Mouse (Mus musculus) liver, embryonic 11.5 days (tissue): ENCODE data around the gene Smyd1. TPM values are rescaled to one million over a fixed set of nuclear protein-coding genes. Genes with fewer than 3 reads are reported as not detected.

Source experiments
- ATAC-seq: fragments of 200-750 bp; cut with Nextera tagmentation; replicated peaks from 2 replicates; pipeline ENCODE4 v1.8.0; 2017; ENCODE audit warnings: moderate number of reproducible peaks, mild to moderate bottlenecking, moderate TSS enrichment, moderate library complexity; ENCODE audit not compliant: low FRiP score
- DNase-seq: peaks from one replicate; pipeline ENCODE4 v3.0.0-alpha.2; 2017; ENCODE audit warnings: low spot score
- H3K27ac ChIP-seq: fragments of 300-500 bp; sonication (generic); 2 replicates; pipeline ENCODE4 v1.5.1; 2014; ENCODE audit warnings: mild to moderate bottlenecking, low read depth, low read length, control low read depth
- H3K27me3 ChIP-seq: fragments of 300-500 bp; sonication (generic); replicated peaks from 2 replicates; pipeline ENCODE4 v1.6.1; 2014; ENCODE audit warnings: low read length, mixed read lengths; ENCODE audit not compliant: control insufficient read depth, insufficient read depth
- H3K36me3 ChIP-seq: fragments of 300-500 bp; sonication (generic); 2 replicates; pipeline ENCODE4 v1.6.1; 2014; ENCODE audit warnings: mild to moderate bottlenecking, low read length, moderate library complexity, mixed read lengths; ENCODE audit not compliant: control insufficient read depth, insufficient read depth
- H3K4me1 ChIP-seq: fragments of 300-500 bp; sonication (generic); replicated peaks from 2 replicates; pipeline ENCODE4 v1.6.1; 2014; ENCODE audit warnings: low read length, mixed read lengths; ENCODE audit not compliant: control insufficient read depth, insufficient read depth
- H3K4me2 ChIP-seq: fragments of 300-500 bp; sonication (generic); 2 replicates; pipeline ENCODE4 v1.6.1; 2014; ENCODE audit warnings: mild to moderate bottlenecking, control low read depth, moderate library complexity
- H3K4me3 ChIP-seq: fragments of 300-500 bp; sonication (generic); 2 replicates; pipeline ENCODE4 v1.5.1; 2014; ENCODE audit warnings: low read depth, low read length, control low read depth
- H3K9ac ChIP-seq: fragments of 300-500 bp; sonication (generic); 2 replicates; pipeline ENCODE4 v1.6.1; 2014; ENCODE audit warnings: low read depth, low read length, control low read depth
- H3K9me3 ChIP-seq: fragments of 300-500 bp; sonication (generic); 2 replicates; pipeline ENCODE4 v1.6.1; 2016; ENCODE audit warnings: low read length, inconsistent platforms, mixed read lengths; ENCODE audit not compliant: control insufficient read depth
- WGBS: fragments of 180-500 bp; shearing (Covaris S2); extraction: QIAGEN DNeasy Blood & Tissue Kit; methylation state at CpG from one replicate; pipeline ENCODE4 v1.1.7; 2014; 5-methylcytosine and 5-hydroxymethylcytosine counted together
- polyA plus RNA-seq: library from polyadenylated mRNA; unstranded; fragments of >200 nt; fragmentation: Nextera tagmentation; extraction: Ambion mirVana; gene quantifications from 2 replicates; pipeline ENCODE4 v1.2.1, GENCODE M21; 2014

The Smyd1 gene
- polyA plus RNA-seq, 1 experiment from 2014 or later, result 1.6 TPM

DNA sequence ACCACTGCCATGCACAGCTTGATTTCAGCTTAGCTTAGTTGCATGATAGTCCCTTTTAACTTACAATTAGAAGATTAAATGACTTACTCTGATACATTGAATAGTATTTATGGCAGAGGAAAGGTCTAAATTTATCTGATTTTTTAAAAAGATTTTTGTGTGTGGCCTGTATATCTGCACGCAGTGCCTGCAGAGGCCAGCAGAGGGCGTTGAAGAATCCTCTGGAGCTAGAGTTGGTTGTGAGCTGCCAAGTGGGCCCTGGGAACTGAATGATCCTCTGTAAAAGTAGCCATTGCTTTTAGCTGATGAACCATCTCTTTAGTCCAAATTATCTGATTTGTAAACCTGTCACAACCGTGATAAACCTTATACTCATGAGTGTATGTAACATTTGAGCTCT lies 23.3 kb downstream of the Smyd1 start:
- WGBS, result 42% methylated on average over 3 of the region's 3 CpGs
- no peak overlapping the region for H3K27ac ChIP-seq
- H3K4me2 ChIP-seq, result no peak overlapping the region
- DNase-seq, result no peak
- H3K36me3 ChIP-seq, result no peaks in the 10 kb centered on the region
- no peaks in the 10 kb centered on the region for H3K27me3 ChIP-seq
- no peaks in the 10 kb centered on the region for H3K9me3 ChIP-seq
- ATAC-seq, result no peak
- H3K4me3 ChIP-seq, result no peak overlapping the region
- H3K9ac ChIP-seq, result no peak overlapping the region
- no peaks in the 10 kb centered on the region for H3K4me1 ChIP-seq

DNA sequence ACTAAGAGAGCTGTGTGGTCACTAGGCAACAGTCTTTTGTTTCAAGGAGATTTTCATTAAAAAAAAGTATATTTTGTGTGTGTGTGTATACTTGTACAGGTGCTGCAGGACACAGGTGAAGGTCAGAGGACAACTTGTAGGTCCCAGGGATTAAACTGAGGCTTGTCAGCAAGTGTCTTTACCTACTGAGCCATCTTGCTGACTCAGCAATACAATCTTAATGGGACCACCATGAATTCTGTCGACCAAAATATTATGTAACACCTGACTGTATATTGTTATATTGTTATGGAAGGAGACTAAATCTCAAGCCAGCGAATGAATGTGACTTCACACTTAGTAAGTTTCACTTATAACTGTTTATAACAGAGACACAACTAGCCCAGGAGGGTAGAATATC lies 24.0 kb downstream of the Smyd1 start:
- no peak for DNase-seq
- no peak overlapping the region for H3K27ac ChIP-seq
- no peak for ATAC-seq
- no peaks in the 10 kb centered on the region for H3K27me3 ChIP-seq
- no peak overlapping the region for H3K9ac ChIP-seq
- H3K9me3 ChIP-seq, result no peaks in the 10 kb centered on the region
- no peaks in the 10 kb centered on the region for H3K36me3 ChIP-seq
- H3K4me1 ChIP-seq, result no peaks in the 10 kb centered on the region
- no peak overlapping the region for H3K4me3 ChIP-seq
- WGBS, result 53% methylated on average over 2 of the region's 2 CpGs
- no peak overlapping the region for H3K4me2 ChIP-seq

DNA sequence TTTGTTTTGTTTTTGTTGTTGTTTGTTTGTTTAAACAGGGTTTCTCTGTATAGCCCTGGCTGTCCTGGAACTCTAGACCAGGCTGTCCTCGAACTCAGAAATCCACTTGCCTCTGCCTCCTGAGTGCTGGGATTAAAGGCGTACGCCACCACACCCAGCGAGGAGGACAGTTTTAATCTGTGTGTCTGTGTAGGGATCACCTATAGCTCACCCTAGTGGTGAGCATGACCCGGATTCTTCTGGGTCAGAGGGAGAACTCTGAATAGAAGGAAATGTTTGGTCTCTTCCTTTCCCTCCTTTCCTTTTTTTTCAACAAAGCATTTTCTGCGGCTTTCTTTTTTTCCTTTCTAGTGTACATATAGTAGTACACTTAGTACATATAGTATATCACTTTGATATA lies 26.7 kb downstream of the Smyd1 start:
- ATAC-seq, result no peak
- no peaks in the 10 kb centered on the region for H3K4me1 ChIP-seq

DNA sequence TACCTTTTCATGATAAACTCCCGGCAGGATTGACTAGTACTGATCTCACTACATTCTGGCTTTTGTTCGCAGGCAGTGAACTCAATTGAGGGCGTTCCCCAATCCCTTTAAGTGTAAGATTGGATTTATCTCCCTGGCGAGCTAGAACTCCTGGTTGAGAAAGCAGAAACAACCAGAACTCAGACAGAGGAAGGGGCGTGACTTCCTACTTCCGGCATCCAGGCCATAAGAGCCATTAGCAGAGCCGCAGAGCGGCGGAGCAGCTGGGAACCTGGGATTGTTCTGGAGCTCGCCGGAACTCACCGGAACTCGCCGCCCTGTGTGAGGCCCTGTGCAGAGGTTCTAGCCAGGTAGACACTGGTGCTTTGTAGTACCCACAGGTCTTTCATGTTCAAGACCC lies 28.5 kb downstream of the Smyd1 start:
- no peak overlapping the region for H3K4me2 ChIP-seq
- H3K4me1 ChIP-seq, result no peaks in the 10 kb centered on the region
- no peak overlapping the region for H3K27ac ChIP-seq
- no peaks in the 10 kb centered on the region for H3K36me3 ChIP-seq
- H3K9ac ChIP-seq, result no peak overlapping the region
- no peaks in the 10 kb centered on the region for H3K9me3 ChIP-seq
- H3K27me3 ChIP-seq, result no peaks in the 10 kb centered on the region
- WGBS, result 72% methylated on average over 14 of the region's 14 CpGs
- no peak for ATAC-seq
- no peak overlapping the region for H3K4me3 ChIP-seq
- no peak for DNase-seq

More for the DNA sequence above, 26.7 kb downstream of the Smyd1 start:
- no peak overlapping the region for H3K4me3 ChIP-seq
- no peak overlapping the region for H3K9ac ChIP-seq
- no peak overlapping the region for H3K27ac ChIP-seq
- no peaks in the 10 kb centered on the region for H3K9me3 ChIP-seq
- no peaks in the 10 kb centered on the region for H3K36me3 ChIP-seq
- no peak for DNase-seq
- no peaks in the 10 kb centered on the region for H3K27me3 ChIP-seq
- WGBS, result 60% methylated on average over 6 of the region's 6 CpGs
- no peak overlapping the region for H3K4me2 ChIP-seq

DNA sequence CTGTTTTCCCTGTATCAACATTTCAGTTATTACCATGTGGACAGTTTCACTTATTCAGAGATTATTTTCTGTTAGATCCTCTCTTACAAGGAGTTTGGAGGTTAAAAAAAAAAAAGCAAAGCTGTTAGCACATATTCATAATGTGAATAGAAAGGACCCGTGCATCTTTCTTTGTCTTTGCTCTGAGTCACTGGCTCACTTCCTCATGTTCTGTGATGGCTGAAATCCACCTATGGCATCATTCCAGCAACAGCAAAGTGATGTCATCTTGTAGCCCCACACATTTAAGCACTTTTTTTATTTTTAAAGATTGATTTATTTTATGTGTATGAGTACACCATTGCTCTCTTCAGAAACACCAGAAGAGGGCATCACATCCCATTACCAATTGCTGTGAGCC lies 42.6 kb downstream of the Smyd1 start:
- no peaks in the 10 kb centered on the region; the same call in 1 of the 2 replicates for H3K36me3 ChIP-seq
- no peak overlapping the region for H3K4me2 ChIP-seq
- H3K4me1 ChIP-seq, result no peaks in the 10 kb centered on the region
- no peak overlapping the region for H3K4me3 ChIP-seq
- H3K27me3 ChIP-seq, result no peaks in the 10 kb centered on the region
- no peaks in the 10 kb centered on the region for H3K9me3 ChIP-seq
- H3K27ac ChIP-seq, result no peak overlapping the region
- no peak for DNase-seq
- no peak for ATAC-seq
- WGBS, result 75% methylated on average over 1 of the region's 1 CpGs
- no peak overlapping the region for H3K9ac ChIP-seq

DNA sequence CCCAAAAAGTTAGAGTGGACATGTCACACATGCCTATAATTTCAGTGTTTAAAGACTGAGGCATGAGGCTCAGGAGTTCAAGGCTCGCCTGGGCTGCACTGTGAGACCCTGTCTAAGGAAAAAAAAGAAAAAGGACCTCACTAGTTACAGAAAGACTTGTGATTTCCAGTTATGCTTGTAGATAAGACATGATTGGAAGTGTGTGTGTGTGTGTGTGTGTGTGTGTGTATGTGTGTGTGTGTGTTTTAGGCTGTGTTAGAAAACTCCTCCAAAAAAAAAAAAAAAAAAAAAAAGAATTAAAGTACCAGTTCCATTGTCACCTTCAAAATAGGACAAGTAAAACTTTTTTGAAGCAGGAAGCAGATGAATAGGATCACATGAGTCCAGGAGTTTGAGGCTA lies 47.4 kb downstream of the Smyd1 start:
- DNase-seq (no peak), ATAC-seq (no peak)
- H3K4me2 ChIP-seq, result no peak overlapping the region
- H3K4me3 ChIP-seq, result no peak overlapping the region
- H3K4me1 ChIP-seq, result peaks cover 10% of the 10 kb centered on the region
- H3K9ac ChIP-seq, result no peak overlapping the region
- no peaks in the 10 kb centered on the region for H3K36me3 ChIP-seq
- WGBS, result 95% methylated on average over 1 of the region's 1 CpGs
- H3K27ac ChIP-seq, result no peak overlapping the region
- H3K9me3 ChIP-seq, result no peaks in the 10 kb centered on the region
- no peaks in the 10 kb centered on the region for H3K27me3 ChIP-seq

DNA sequence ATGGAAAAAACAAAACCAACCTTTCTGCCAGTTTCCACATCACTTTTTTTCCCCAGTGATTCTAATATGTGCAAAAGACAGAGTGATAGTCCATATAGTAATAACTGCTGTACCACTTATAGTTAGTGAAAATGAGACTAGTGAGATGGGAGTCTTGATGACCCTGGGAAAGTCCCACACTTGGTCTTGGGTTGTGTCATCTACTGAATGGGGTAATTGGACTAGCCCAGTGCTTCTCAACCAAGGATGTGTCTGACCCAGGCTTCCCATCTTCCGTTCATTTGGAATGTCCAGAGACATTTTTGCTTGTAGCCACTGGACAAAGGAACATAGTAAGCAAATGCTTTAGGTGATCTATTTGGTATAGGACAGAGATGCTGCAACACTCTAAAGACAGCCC lies 48.3 kb downstream of the Smyd1 start:
- no peaks in the 10 kb centered on the region for H3K9me3 ChIP-seq
- H3K9ac ChIP-seq, result no peak overlapping the region
- no peak for DNase-seq
- 89% methylated on average over 1 of the region's 1 CpGs for WGBS
- H3K4me3 ChIP-seq, result no peak overlapping the region
- H3K27ac ChIP-seq, result no peak overlapping the region
- H3K27me3 ChIP-seq, result no peaks in the 10 kb centered on the region
- no peak overlapping the region for H3K4me2 ChIP-seq
- H3K4me1 ChIP-seq, result peaks cover 10% of the 10 kb centered on the region
- H3K36me3 ChIP-seq, result no peaks in the 10 kb centered on the region
- ATAC-seq, result no peak

DNA sequence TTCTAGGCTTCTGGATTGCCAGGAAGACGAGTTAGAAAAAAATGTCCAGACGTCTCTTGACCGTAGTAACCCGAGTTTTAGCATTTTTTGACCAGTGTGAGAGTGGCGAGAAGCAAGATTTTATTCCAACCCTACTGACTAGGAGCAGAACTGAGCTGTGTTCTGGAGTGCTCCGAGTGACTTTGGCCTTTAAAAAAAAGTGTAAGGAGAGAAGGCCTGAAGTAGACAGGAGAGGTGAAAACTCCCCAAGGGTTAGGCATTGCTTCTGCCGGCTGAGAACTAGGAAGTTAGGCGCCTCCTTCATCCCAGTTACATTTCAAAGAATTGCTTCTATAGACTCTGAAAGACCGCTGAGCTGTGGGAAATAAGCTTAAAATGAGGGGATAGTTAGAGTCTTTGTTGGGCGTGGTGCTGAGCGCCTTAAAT lies 49.7 kb downstream of the Smyd1 start:
- WGBS, result 2% methylated on average over 11 of the region's 11 CpGs
- Histone ChIP-seq H3K27ac (peak overlapping the region; percentile 94), H3K4me3 (peak overlapping the region; percentile 89), H3K4me1 (peaks cover 10% of the 10 kb centered on the region), H3K4me2 (peak overlapping the region; percentile 96), H3K9me3 (no peaks in the 10 kb centered on the region), H3K9ac (peak overlapping the region; percentile 95), H3K27me3 (no peaks in the 10 kb centered on the region), H3K36me3 (no peaks in the 10 kb centered on the region)
- DNase-seq (no peak), ATAC-seq (no peak)

DNA sequence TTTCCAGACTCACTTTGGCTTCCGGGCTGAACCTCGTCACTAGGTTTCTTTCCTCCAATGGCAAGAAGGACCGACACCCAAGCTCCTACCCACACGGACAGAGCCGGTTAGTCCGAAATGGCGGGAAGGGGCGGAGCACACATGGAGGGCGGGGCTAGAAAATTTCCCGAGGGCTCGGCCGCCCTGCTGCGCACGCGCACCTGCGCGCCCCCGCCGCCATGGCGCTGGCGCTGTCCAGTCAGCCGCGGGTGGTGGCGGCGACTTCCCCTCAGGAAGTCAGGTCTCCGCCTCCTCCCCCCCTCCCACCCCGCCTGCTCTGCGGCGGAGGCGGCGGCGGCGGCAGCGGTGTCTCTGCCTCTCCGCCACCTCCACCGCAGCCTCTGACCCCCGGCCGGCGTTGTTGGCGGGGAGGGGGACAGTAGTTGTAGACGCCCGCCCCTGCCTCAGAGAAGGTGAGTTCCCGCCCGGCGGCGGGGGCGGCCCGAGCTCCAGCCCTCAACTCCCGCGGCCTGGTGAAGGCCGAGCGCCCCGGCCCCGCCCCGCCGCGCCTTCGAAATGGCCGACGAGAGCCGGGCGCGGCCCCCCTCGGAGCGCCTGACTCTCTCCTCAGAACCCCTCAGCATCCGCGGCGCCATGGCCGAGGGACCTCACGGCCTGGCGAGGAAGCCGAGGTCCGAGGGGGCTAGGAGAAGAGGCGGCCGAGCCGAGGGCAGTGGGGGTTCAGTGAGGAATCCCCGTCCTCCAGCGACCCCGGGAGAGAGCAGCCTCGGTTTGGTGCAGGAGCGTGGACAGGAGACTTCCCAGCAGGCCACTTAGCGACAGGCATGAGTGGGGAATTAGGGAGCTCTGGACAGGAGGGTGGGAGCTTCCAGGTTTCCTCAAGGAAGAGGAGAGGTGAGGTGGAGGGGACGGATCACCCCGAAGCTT lies 50.4 kb downstream of the Smyd1 start, which contains the start of gene Krcc1:
Gene Krcc1 (plus strand): TSS at position 289 of the 927 bp plus-strand sequence.
- WGBS, result under 1% methylated on average over 82 of the region's 84 CpGs
- peak within 1 kb of the TSS; percentile 95 for H3K9ac ChIP-seq
- H3K27ac ChIP-seq, result peak within 1 kb of the TSS; percentile 94
- H3K4me2 ChIP-seq, result peak within 1 kb of the TSS; percentile 96
- no peaks in the 10 kb centered on the region for H3K9me3 ChIP-seq
- peaks cover 10% of the 10 kb centered on the region for H3K4me1 ChIP-seq
- H3K36me3 ChIP-seq, result no peaks in the 10 kb centered on the region
- DNase-seq (peak; percentile 95), ATAC-seq (peak; percentile 89)
- no peaks in the 10 kb centered on the region for H3K27me3 ChIP-seq
- H3K4me3 ChIP-seq, result peak within 1 kb of the TSS; percentile 89
